Mouse (Mus musculus) lung, adult 2 months (tissue): ENCODE measurements around the gene Elane.

ENCODE experiments used
- CTCF ChIP-seq: fragments of 200-500 bp; IDR thresholded peaks from 2 replicates; pipeline ENCODE4 v1.5.1; 2011; ENCODE audit warnings: mild to moderate bottlenecking, low read length, control low read depth; ENCODE audit not compliant: insufficient read depth
- POLR2A ChIP-seq: fragments of 200-500 bp; IDR thresholded peaks from 2 replicates; pipeline ENCODE4 v1.6.1; 2011; ENCODE audit warnings: low read depth, mild to moderate bottlenecking, control low read depth, low read length, borderline replicate concordance; ENCODE audit errors: extremely low read depth

GRCm38 (mm10) chr10:79920958-79921535, 35.0 kb downstream of the Elane start, which contains the start of gene R3hdm4:
- TF ChIP-seq CTCF (no peak), POLR2A (no peak)
